Mouse (Mus musculus) E14TG2a.4 (cell line): ENCODE results near the gene Ect2.

ENCODE experiments used
- CTCF ChIP-seq: conservative IDR thresholded peaks from 2 replicates; pipeline ENCODE4 v1.5.1; 2014; ENCODE audit warnings: low read length
- NANOG ChIP-seq: IDR thresholded peaks from 2 replicates; pipeline ENCODE4 v1.6.1; 2014; ENCODE audit warnings: borderline replicate concordance, low read length, mixed read lengths
- POU5F1 ChIP-seq: IDR thresholded peaks from 2 replicates; pipeline ENCODE4 v1.6.1; 2014; ENCODE audit warnings: low read length, borderline replicate concordance

GRCm38 (mm10) chr3:27055471-27055870 is 98.2 kb downstream of the Ect2 start:
- TF ChIP-seq CTCF (no peak), NANOG (no peak), POU5F1 (no peak)
